Mouse (Mus musculus) embryo, embryonic 11 days (tissue): ENCODE measurements around the gene Scrg1.
"Not testable (repeated sequence)": the region's sequence is repeated elsewhere in the genome, so short reads cannot be mapped to it uniquely, and the experiment has no call there.

Experiments
- DNase-seq: peaks from one replicate; pipeline ENCODE4 v3.0.0-alpha.2; 2015

The Scrg1 gene

GRCm38 (mm10) chr8:57455765-57456164, at the start of gene Scrg1:
Scrg1 (plus strand) TSS chr8:57455923.
- DNase-seq = no peak

- no peak for DNase-seq
Observed at GRCm38 (mm10) chr8:57406366-57406765, 49.4 kb upstream of the Scrg1 start.

GRCm38 (mm10) chr8:57409333-57409732, 46.4 kb upstream of the Scrg1 start:
- DNase-seq = no peak

GRCm38 (mm10) chr8:57409779-57410472, 45.8 kb upstream of the Scrg1 start:
- no peak for DNase-seq

- peak; percentile 70 for DNase-seq
Observed at GRCm38 (mm10) chr8:57410473-57410863, 45.3 kb upstream of the Scrg1 start.

GRCm38 (mm10) chr8:57411366-57411765, 44.4 kb upstream of the Scrg1 start:
- no peak for DNase-seq

- no peak for DNase-seq
Observed at GRCm38 (mm10) chr8:57416827-57417226, 38.9 kb upstream of the Scrg1 start.

GRCm38 (mm10) chr8:57426074-57426473, 29.6 kb upstream of the Scrg1 start:
- no peak for DNase-seq

GRCm38 (mm10) chr8:57427581-57428366, 27.9 kb upstream of the Scrg1 start:
- no peak for DNase-seq

GRCm38 (mm10) chr8:57428566-57428965, 27.2 kb upstream of the Scrg1 start:
- no peak for DNase-seq

- peak; percentile 85 for DNase-seq
Observed at GRCm38 (mm10) chr8:57429166-57429887, 26.4 kb upstream of the Scrg1 start.

GRCm38 (mm10) chr8:57429888-57430274, 25.8 kb upstream of the Scrg1 start:
- DNase-seq = not testable (repeated sequence)

GRCm38 (mm10) chr8:57430901-57431300, 24.8 kb upstream of the Scrg1 start:
- no peak for DNase-seq

- DNase-seq = no peak
Observed at GRCm38 (mm10) chr8:57432802-57433201, 22.9 kb upstream of the Scrg1 start.

- peak; percentile 17 for DNase-seq
Observed at GRCm38 (mm10) chr8:57435768-57436436, 19.8 kb upstream of the Scrg1 start.

- no peak for DNase-seq
Observed at GRCm38 (mm10) chr8:57436437-57436796, 19.3 kb upstream of the Scrg1 start.

GRCm38 (mm10) chr8:57441131-57441530, 14.6 kb upstream of the Scrg1 start:
- no peak for DNase-seq

- DNase-seq = no peak
Observed at GRCm38 (mm10) chr8:57441556-57441955, 14.2 kb upstream of the Scrg1 start.

- no peak for DNase-seq
Observed at GRCm38 (mm10) chr8:57443289-57443688, 12.4 kb upstream of the Scrg1 start.

GRCm38 (mm10) chr8:57445901-57446300, 9.8 kb upstream of the Scrg1 start:
- not testable (repeated sequence) for DNase-seq

GRCm38 (mm10) chr8:57450726-57451125, 5.0 kb upstream of the Scrg1 start:
- DNase-seq = no peak

- DNase-seq = no peak
Observed at GRCm38 (mm10) chr8:57451896-57452295, 3.8 kb upstream of the Scrg1 start.

GRCm38 (mm10) chr8:57453361-57453760, 2.4 kb upstream of the Scrg1 start:
- DNase-seq = no peak
